Mouse (Mus musculus) adrenal gland, postnatal 25 days (tissue): ENCODE results near the gene 4930402H24Rik. TPM values are rescaled to one million over a fixed set of nuclear protein-coding genes. Genes with fewer than 3 reads are reported as not detected.
A peak's percentile ranks its signal among the peaks of the same experiment; 100 is the strongest.
"Not testable (repeated sequence)": the region's sequence is repeated elsewhere in the genome, so short reads cannot be mapped to it uniquely, and the experiment has no call there.

ENCODE experiments used
- DNase-seq: peaks from one replicate; pipeline ENCODE4 v3.0.0; 2021; ENCODE audit warnings: mixed read lengths
- total RNA-seq: library from RNA; stranded (reverse); gene quantifications from 2 replicates; pipeline ENCODE4 v1.2.3, GENCODE M21; 2021

The 4930402H24Rik gene
- total RNA-seq, 1 experiment from 2014 or later: 38.9 TPM

- DNase-seq: no peak
These were observed 53.2 kb downstream of the 4930402H24Rik start for GRCm38 (mm10) chr2:130852964-130853363.

GRCm38 (mm10) chr2:130851363-130852246 lies 54.6 kb downstream of the 4930402H24Rik start:
- no peak for DNase-seq

- no peak for DNase-seq
These were observed 56.5 kb downstream of the 4930402H24Rik start for GRCm38 (mm10) chr2:130849688-130850087.

GRCm38 (mm10) chr2:130848313-130848712 lies 57.9 kb downstream of the 4930402H24Rik start:
- no peak for DNase-seq

- DNase-seq: no peak
These were observed 62.6 kb downstream of the 4930402H24Rik start for GRCm38 (mm10) chr2:130843623-130844022.

GRCm38 (mm10) chr2:130840846-130841245 lies 65.4 kb downstream of the 4930402H24Rik start:
- DNase-seq: no peak

- peak; percentile 86 for DNase-seq
These were observed 66.1 kb downstream of the 4930402H24Rik start for GRCm38 (mm10) chr2:130839874-130840661.

- DNase-seq: no peak
These were observed 66.7 kb downstream of the 4930402H24Rik start for GRCm38 (mm10) chr2:130839528-130839873.

- DNase-seq: no peak
These were observed 67.1 kb downstream of the 4930402H24Rik start for GRCm38 (mm10) chr2:130839084-130839483.

- DNase-seq: no peak
These were observed 68.1 kb downstream of the 4930402H24Rik start for GRCm38 (mm10) chr2:130838131-130838530.

GRCm38 (mm10) chr2:130833699-130834098 lies 72.5 kb downstream of the 4930402H24Rik start:
- no peak for DNase-seq

GRCm38 (mm10) chr2:130832582-130832981 lies 73.6 kb downstream of the 4930402H24Rik start:
- no peak for DNase-seq

- DNase-seq: no peak
These were observed 74.2 kb downstream of the 4930402H24Rik start for GRCm38 (mm10) chr2:130832012-130832411.

GRCm38 (mm10) chr2:130830236-130830635 lies 76.0 kb downstream of the 4930402H24Rik start:
- DNase-seq: no peak

GRCm38 (mm10) chr2:130829496-130829895 lies 76.7 kb downstream of the 4930402H24Rik start:
- DNase-seq: no peak

- no peak for DNase-seq
These were observed 77.5 kb downstream of the 4930402H24Rik start for GRCm38 (mm10) chr2:130828668-130829067.

GRCm38 (mm10) chr2:130828066-130828465 lies 78.1 kb downstream of the 4930402H24Rik start:
- DNase-seq: not testable (repeated sequence)

GRCm38 (mm10) chr2:130827410-130827809 lies 78.8 kb downstream of the 4930402H24Rik start:
- DNase-seq: peak; percentile 23

GRCm38 (mm10) chr2:130818838-130819647 lies 87.2 kb downstream of the 4930402H24Rik start:
- DNase-seq: no peak

- no peak for DNase-seq
These were observed 88.3 kb downstream of the 4930402H24Rik start for GRCm38 (mm10) chr2:130817865-130818264.

GRCm38 (mm10) chr2:130816205-130816604 lies 90.0 kb downstream of the 4930402H24Rik start:
- no peak for DNase-seq

- DNase-seq: no peak
These were observed 91.7 kb downstream of the 4930402H24Rik start for GRCm38 (mm10) chr2:130814492-130814891.
